Mouse (Mus musculus): ENCODE measurements around the gene Six2. TPM values are rescaled to one million over a fixed set of nuclear protein-coding genes. Genes with fewer than 3 reads are reported as not detected.

Gene Six2
- total RNA-seq, 2 experiments from 2014 or later = 0.23 to 0.29 TPM

DNA sequence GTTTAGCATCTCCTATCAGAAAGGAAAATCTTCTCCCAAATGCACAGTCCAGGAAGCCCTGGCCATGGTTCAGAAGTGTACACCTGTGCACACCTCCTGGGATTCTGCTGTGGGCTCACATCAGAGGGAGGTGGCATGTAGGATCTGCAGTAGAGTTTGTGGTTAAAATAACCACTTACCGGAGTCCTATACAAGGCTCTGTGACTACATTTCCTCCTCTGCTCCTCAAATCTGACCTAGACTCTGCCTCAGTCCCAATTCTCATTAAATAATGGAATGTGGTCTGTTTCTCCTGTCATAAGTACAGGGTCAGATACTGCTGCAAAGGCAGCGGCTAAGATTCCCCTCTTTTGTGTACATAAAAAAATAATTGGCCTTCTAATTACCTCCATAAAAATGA lies 23.9 kb downstream of the Six2 start:
- DNase-seq (ENCODE audit: low spot score in 2 of 2) = no peak

GRCm38 (mm10) chr17:85661521-85661920 lies 26.6 kb downstream of the Six2 start:
- DNase-seq (ENCODE audit: low spot score in 2 of 2) = no peak

GRCm38 (mm10) chr17:85660016-85660415 lies 28.1 kb downstream of the Six2 start:
- no peak for DNase-seq (ENCODE audit: low spot score in 2 of 2)

DNA sequence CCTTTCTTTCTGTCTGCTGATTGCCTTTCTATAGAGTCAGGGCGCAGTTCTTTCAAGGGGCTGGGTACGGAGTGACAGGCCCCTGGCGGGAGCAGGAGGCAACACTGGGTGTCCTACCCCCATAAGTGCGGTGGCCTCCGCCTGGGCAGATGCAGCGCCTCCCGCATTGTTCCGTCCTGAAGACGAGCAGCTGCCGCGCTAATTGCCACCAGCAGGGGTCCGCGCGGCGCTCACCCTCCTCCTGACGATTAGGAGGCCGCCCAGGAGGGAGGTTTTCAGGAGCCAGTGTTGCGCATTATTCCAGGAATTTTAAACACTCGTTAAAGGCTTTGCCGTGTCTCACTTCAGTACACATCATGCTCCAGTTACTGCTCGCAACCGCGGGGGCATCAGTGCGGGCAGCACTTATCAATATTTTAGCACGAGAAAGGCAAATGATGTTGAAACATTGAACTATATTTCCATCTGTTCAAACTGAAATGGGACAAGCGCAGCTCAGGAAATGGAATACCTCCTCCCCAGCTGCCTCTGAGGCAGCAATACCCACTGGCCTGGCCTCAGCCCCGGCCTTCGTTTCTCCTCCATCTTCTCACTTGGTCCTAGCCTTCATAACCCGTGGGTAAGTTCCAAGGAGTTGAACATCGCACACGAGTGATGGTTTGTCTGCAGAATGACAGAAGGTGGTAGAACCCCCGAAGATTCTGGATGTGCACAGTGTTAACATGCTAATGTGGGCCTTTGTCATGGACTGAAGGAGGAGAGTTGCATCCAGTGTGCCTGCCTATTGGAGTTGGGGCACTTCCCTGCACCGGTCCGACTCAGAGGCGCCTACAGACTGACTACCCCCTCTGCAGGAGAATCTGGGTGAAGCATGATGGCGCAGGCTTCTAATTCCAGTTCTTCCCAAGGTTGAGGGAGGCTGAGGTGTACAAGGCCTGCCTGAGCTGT lies 42.1 kb downstream of the Six2 start:
- peak in 1 of 2 experiments; percentile 22 for DNase-seq (ENCODE audit: low spot score in 2 of 2)

DNA sequence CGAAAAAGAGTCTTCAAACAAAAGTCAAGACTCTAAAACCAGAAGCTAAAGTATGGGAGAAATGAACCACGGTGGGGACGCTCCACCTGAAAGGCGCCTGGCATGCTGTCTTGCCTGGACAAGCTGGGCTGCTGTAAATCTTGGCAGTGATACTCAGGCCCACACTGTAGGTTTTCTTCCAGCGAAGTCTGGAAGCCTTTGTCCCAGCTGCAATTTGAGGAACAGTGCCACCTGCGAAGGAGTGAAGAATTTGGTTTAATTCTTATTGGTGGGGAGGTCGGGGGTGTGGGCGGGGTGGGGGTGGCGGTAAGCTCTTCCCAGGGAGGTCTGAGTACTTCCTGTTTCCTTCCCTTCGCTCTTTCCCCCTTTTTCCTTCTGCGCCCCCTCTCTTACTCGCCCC lies 42.8 kb downstream of the Six2 start:
- DNase-seq (ENCODE audit: low spot score in 2 of 2) = no peak

DNA sequence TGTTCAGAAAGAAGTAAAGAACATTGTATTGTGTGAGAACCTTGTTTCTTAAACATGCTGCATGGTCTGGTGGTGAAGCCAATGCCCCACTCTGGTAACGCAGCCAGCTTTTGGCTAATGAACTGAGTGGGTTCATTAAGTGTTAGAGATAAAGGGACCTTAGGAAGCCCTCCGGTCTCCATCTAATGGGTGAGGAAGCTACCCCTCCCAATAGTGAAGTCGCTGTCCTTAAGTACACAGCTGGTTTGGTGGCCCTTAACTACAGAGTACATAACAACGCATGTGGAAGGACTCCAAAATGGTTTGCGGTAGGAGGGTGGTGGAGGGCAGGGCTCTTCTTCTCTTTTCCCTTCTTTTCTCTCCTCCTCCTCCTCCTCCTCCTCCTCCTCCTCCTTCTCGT lies 50.2 kb downstream of the Six2 start:
- no peak for DNase-seq (ENCODE audit: low spot score in 2 of 2)

Other genes starting within 250 kb of the Six2 start
- gene Six3, start 74.7 kb downstream of the Six2 start, total RNA-seq (2021) = 1 to 10 TPM; 1.5 to 1.7 TPM

Measured in layer of hippocampus, postnatal 14 days (tissue).